In the genomic region with DNA sequence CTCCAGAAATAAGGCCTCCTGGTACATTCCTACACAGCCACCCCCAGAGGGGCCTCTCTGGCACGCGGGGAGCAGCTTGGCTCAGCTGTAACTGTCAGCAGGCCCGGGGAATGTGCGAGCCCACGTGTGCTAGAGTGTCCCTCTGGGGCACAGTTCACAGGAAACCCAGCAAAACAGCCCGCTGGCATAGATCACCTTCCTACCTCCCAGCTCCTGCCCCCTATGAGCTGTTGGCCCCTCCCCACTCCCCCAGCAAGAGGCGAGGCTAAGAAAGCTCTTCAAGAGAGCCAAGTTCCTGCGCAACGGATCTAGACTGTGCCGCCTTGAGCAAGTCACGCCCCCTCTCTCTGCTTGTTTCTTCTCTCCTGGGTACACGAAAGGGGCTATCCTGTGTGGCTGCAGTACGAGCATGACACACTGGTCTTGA, we compare ENCODE assay signal across 8 mouse cellular contexts. TPM values are rescaled to one million over a fixed set of nuclear protein-coding genes. Genes with fewer than 3 reads are reported as not detected.
DNase-seq lines count a peak whose midpoint lies in the region; ATAC-seq and TF ChIP-seq lines count a peak whose summit lies in the region.

No protein-coding gene starts in this region.

- peaks cover 42 to 79% of the 10 kb centered on the region in 2 experiments for H3K4me1 ChIP-seq in CH12.LX (ENCODE audit: control insufficient read depth in 1 of 2, insufficient read depth in 2 of 2)
- peaks cover 15% of the 10 kb centered on the region; the same call in 1 of the 2 replicates for H3K4me1 ChIP-seq in intestine, postnatal 0 days (replicated peaks; ENCODE audit: control insufficient read depth, insufficient read depth, low read length)
- H3K4me1 ChIP-seq in lung, embryonic 14.5 days (ENCODE audit: insufficient read depth), result peaks cover 13% of the 10 kb centered on the region; the same call in 1 of the 2 replicates
- H3K4me1 ChIP-seq in neural tube, embryonic 15.5 days, result peaks cover 17% of the 10 kb centered on the region

- WGBS in intestine, postnatal 0 days, result 2% methylated on average over 13 of the region's 13 CpGs
- WGBS in lung, embryonic 14.5 days, result under 1% methylated on average over 13 of the region's 13 CpGs
- under 1% methylated on average over 13 of the region's 13 CpGs for WGBS in neural tube, embryonic 15.5 days

- TF ChIP-seq RAD21 in CH12.LX (IDR thresholded peaks at IDR 0.05; ENCODE audit: low read depth, low read length), result no peak

- TF ChIP-seq CTCF in CH12.LX (conservative IDR thresholded peaks at IDR 0.05 in 1 of 2, IDR thresholded peaks at IDR 0.05 in 1 of 2; ENCODE audit: low read depth in 2 of 2, low read length in 2 of 2), result no peak
- TF ChIP-seq CTCF in intestine, postnatal 0 days (IDR thresholded peaks at IDR 0.05; ENCODE audit: low read depth), result no peak
- TF ChIP-seq CTCF in lung, embryonic 14.5 days (IDR thresholded peaks at IDR 0.05; ENCODE audit: low read depth), result no peak

- in situ Hi-C loops in CH12.LX (cut with MboI; ENCODE audit: low pct_ligation_motif_present, low pct_unique_long_range_greater_than_20kb, low sequenced_read_pairs), result loop anchor here (10.0 kb wide), 1 partner anchor 54 kb away; no protein-coding TSS in a partner anchor

- peak overlapping the region; percentile 48 to 87 (median 69) for H3K4me3 ChIP-seq in CH12.LX (replicated peaks in 1 of 3; ENCODE audit: low read depth in 2 of 3, low read length in 2 of 3, poor library complexity in 1 of 3)
- peak overlapping the region; percentile 64 for H3K4me3 ChIP-seq in intestine, postnatal 0 days (ENCODE audit: low read depth, low read length)
- peak overlapping the region; percentile 60 for H3K4me3 ChIP-seq in lung, embryonic 14.5 days (ENCODE audit: low read depth, low read length)
- peak overlapping the region; percentile 51 for H3K4me3 ChIP-seq in neural tube, embryonic 15.5 days (replicated peaks)

- peak overlapping the region; percentile 68 for H3K4me2 ChIP-seq in CH12.LX (ENCODE audit: insufficient read depth, low read depth, poor library complexity, severe bottlenecking)
- H3K4me2 ChIP-seq in intestine, postnatal 0 days (replicated peaks; ENCODE audit: low read depth), result peak overlapping the region; percentile 73
- peak overlapping the region; percentile 96 for H3K4me2 ChIP-seq in lung, embryonic 14.5 days
- peak overlapping the region; percentile 94 for H3K4me2 ChIP-seq in neural tube, embryonic 15.5 days

- H3K79me2 ChIP-seq in CH12.LX (replicated peaks; ENCODE audit: control insufficient read depth, extremely low read depth, insufficient read depth, poor library complexity, severe bottlenecking), result peaks cover 36% of the 10 kb centered on the region

- peak overlapping the region; percentile 85; the same call in 1 of the 2 replicates for H3K27ac ChIP-seq in CH12.LX (ENCODE audit: insufficient read depth, low read depth)
- H3K27ac ChIP-seq in intestine, postnatal 0 days (ENCODE audit: low read depth, low read length), result peak overlapping the region; percentile 41; the same call in 1 of the 2 replicates
- no peak overlapping the region for H3K27ac ChIP-seq in lung, embryonic 14.5 days (ENCODE audit: low read depth)
- H3K27ac ChIP-seq in neural tube, embryonic 15.5 days (replicated peaks), result no peak overlapping the region

- peaks cover 3% of the 10 kb centered on the region for H3K9me3 ChIP-seq in CH12.LX (replicated peaks; ENCODE audit: low read length)
- H3K9me3 ChIP-seq in intestine, postnatal 0 days (ENCODE audit: control insufficient read depth), result no peaks in the 10 kb centered on the region
- H3K9me3 ChIP-seq in lung, embryonic 14.5 days (ENCODE audit: low read depth, low read length), result no peaks in the 10 kb centered on the region
- H3K9me3 ChIP-seq in neural tube, embryonic 15.5 days (replicated peaks), result no peaks in the 10 kb centered on the region

- dilution Hi-C loops in CH12.LX (cut with MboI; ENCODE audit: extremely low pct_ligation_motif_present, extremely low pct_unique_long_range_greater_than_20kb, low sequenced_read_pairs), result no loop called here

- no peak for TF ChIP-seq POLR2A in CH12.LX (IDR thresholded peaks at IDR 0.05; ENCODE audit: low read depth, low read length)

- TF ChIP-seq EP300 in CH12.LX (IDR thresholded peaks at IDR 0.05; ENCODE audit: low read length), result no peak

- DNase-seq in CH12.LX (ENCODE audit: extremely low read depth), result peak; percentile 81
- DNase-seq in adrenal gland, postnatal 25 days, result peak; percentile 44
- peak; percentile 65 for DNase-seq in lung, embryonic 14.5 days
- DNase-seq in right cerebral cortex, postnatal 25 days, result no peak
- DNase-seq in layer of hippocampus, postnatal 14 days (ENCODE audit: low spot score in 2 of 2), result no peak

- H3K9ac ChIP-seq in CH12.LX (ENCODE audit: insufficient read depth, low read depth), result peak overlapping the region; percentile 72
- H3K9ac ChIP-seq in intestine, postnatal 0 days (ENCODE audit: low read depth, low read length), result peak overlapping the region; percentile 66; the same call in 1 of the 2 replicates
- no peak overlapping the region; the same call in 1 of the 2 replicates for H3K9ac ChIP-seq in lung, embryonic 14.5 days
- H3K9ac ChIP-seq in neural tube, embryonic 15.5 days (replicated peaks), result no peak overlapping the region

- ATAC-seq in granulocyte monocyte progenitor cell, adult 5-6 weeks (replicated peaks; ENCODE audit: poor library complexity, severe bottlenecking), result peak; percentile 51
- peak; percentile 72 for ATAC-seq in intestine, postnatal 0 days
- peak; percentile 51; the same call in 1 of the 2 replicates for ATAC-seq in lung, embryonic 14.5 days (ENCODE audit: insufficient read depth)
- ATAC-seq in neural tube, embryonic 15.5 days (ENCODE audit: low FRiP score), result 0 out of 2 replicates have a peak, but pooled peaks have one; percentile 39

- H3K27me3 ChIP-seq in CH12.LX (replicated peaks), result no peaks in the 10 kb centered on the region
- peaks cover 5% of the 10 kb centered on the region; the same call in 1 of the 2 replicates for H3K27me3 ChIP-seq in intestine, postnatal 0 days (replicated peaks; ENCODE audit: control insufficient read depth, insufficient read depth, low read length)
- peaks cover 41% of the 10 kb centered on the region for H3K27me3 ChIP-seq in lung, embryonic 14.5 days (ENCODE audit: insufficient read depth, low read length)
- peaks cover 48% of the 10 kb centered on the region for H3K27me3 ChIP-seq in neural tube, embryonic 15.5 days (replicated peaks)

- peaks cover 0 to 23% of the 10 kb centered on the region in 2 experiments for H3K36me3 ChIP-seq in CH12.LX (replicated peaks in 1 of 2; ENCODE audit: control insufficient read depth in 1 of 2, insufficient read depth in 1 of 2, low read length in 1 of 2)
- H3K36me3 ChIP-seq in intestine, postnatal 0 days (ENCODE audit: control insufficient read depth, insufficient read depth), result no peaks in the 10 kb centered on the region
- H3K36me3 ChIP-seq in lung, embryonic 14.5 days (ENCODE audit: insufficient read depth), result no peaks in the 10 kb centered on the region
- no peaks in the 10 kb centered on the region for H3K36me3 ChIP-seq in neural tube, embryonic 15.5 days

TF ChIP-seq in CH12.LX, 34 proteins besides CTCF, POLR2A, EP300 and RAD21 (continues in another document):
- peak; percentile 75 for TF ChIP-seq NRF1 (IDR thresholded peaks at IDR 0.05; ENCODE audit: low read depth, low read length)
- TF ChIP-seq ZKSCAN1 (IDR thresholded peaks at IDR 0.05; ENCODE audit: borderline replicate concordance, low read depth, low read length), result no peak
- TF ChIP-seq USF1 (IDR thresholded peaks at IDR 0.05; ENCODE audit: low read depth, low read length), result no peak
- TF ChIP-seq SIN3A (IDR thresholded peaks at IDR 0.05; ENCODE audit: low read length), result peak; percentile 73
- TF ChIP-seq KAT2A (IDR thresholded peaks at IDR 0.05; ENCODE audit: insufficient replicate concordance, low read length), result no peak
- no peak for TF ChIP-seq RCOR1 (conservative IDR thresholded peaks at IDR 0.05; ENCODE audit: low read depth, low read length)
- peak; percentile 57 for TF ChIP-seq ETS1 (conservative IDR thresholded peaks at IDR 0.05; ENCODE audit: low read depth, low read length)
- TF ChIP-seq CHD1 (IDR thresholded peaks at IDR 0.05; ENCODE audit: low read depth, low read length), result no peak
- TF ChIP-seq ELF1 (IDR thresholded peaks at IDR 0.05; ENCODE audit: low read depth, low read length), result no peak
- TF ChIP-seq MAX (IDR thresholded peaks at IDR 0.05; ENCODE audit: low read length), result peak; percentile 70; the same call in 1 of the 2 replicates
- no peak for TF ChIP-seq JUN (IDR thresholded peaks at IDR 0.05; ENCODE audit: insufficient read depth, low read depth, low read length)
- TF ChIP-seq BHLHE40 (IDR thresholded peaks at IDR 0.05; ENCODE audit: low read depth, low read length), result peak; percentile 83
- TF ChIP-seq GABPA (IDR thresholded peaks at IDR 0.05; ENCODE audit: insufficient replicate concordance, low read depth, low read length), result no peak
- TF ChIP-seq MAZ (IDR thresholded peaks at IDR 0.05; ENCODE audit: low read depth, low read length), result peak; percentile 30; the same call in 1 of the 2 replicates

RNA-seq across cellular contexts. Expression of gene Syne3, which starts 0.8 kb away (rescaled TPM):
- total RNA-seq in CH12.LX (2012; rRNA removed) (16.6 and 18.7 TPM in 2 replicates), CH12.LX (2014; rRNA removed) (5.3 and 5.5 TPM in 2 replicates)
- polyA plus RNA-seq in CH12.LX (2012; ENCODE audit: insufficient read length, low read depth), result 7.3 and 7.5 TPM in 2 replicates
- 8.6 and 14.8 TPM in 2 replicates for total RNA-seq in adrenal gland, postnatal 25 days (2021)
- 13.4 and 20.1 TPM in 2 replicates for total RNA-seq in granulocyte monocyte progenitor cell, adult 5-6 weeks (2014; fragmentation: Nextera tagmentation)
- total RNA-seq in granulocyte monocyte progenitor cell, adult 5-6 weeks (2017), result 20.3 and 22.4 TPM in 2 replicates
- polyA plus RNA-seq in intestine, postnatal 0 days (2015; fragmentation: Nextera tagmentation; extraction: Ambion mirVana), result 1.6 and 1.8 TPM in 2 replicates
- polyA plus RNA-seq in lung, embryonic 14.5 days (2014; fragmentation: Nextera tagmentation; extraction: Ambion mirVana), result 0.29 and 0.39 TPM in 2 replicates
- 0.28 and 0.66 TPM in 2 replicates for polyA plus RNA-seq in neural tube, embryonic 15.5 days (2015; fragmentation: Nextera tagmentation; extraction: Ambion mirVana)
- total RNA-seq in layer of hippocampus, postnatal 14 days (2021), result 1 to 10 TPM; 1.2 to 2.1 TPM

RNA-seq across cellular contexts. Expression of gene Glrx5, which starts 23.7 kb away (rescaled TPM):
- total RNA-seq in CH12.LX (2012; rRNA removed) (38.5 and 51.6 TPM in 2 replicates), CH12.LX (2014; rRNA removed) (72.8 and 79.5 TPM in 2 replicates)
- polyA plus RNA-seq in CH12.LX (2012; ENCODE audit: insufficient read length, low read depth), result 112 and 123 TPM in 2 replicates
- total RNA-seq in adrenal gland, postnatal 25 days (2021), result 183 and 235 TPM in 2 replicates
- 50.7 and 56.1 TPM in 2 replicates for total RNA-seq in granulocyte monocyte progenitor cell, adult 5-6 weeks (2014; fragmentation: Nextera tagmentation)
- 27.2 and 29.8 TPM in 2 replicates for total RNA-seq in granulocyte monocyte progenitor cell, adult 5-6 weeks (2017)
- 209 TPM in 2 replicates for polyA plus RNA-seq in intestine, postnatal 0 days (2015; fragmentation: Nextera tagmentation; extraction: Ambion mirVana)
- 177 and 186 TPM in 2 replicates for polyA plus RNA-seq in lung, embryonic 14.5 days (2014; fragmentation: Nextera tagmentation; extraction: Ambion mirVana)
- polyA plus RNA-seq in neural tube, embryonic 15.5 days (2015; fragmentation: Nextera tagmentation; extraction: Ambion mirVana), result 174 and 186 TPM in 2 replicates
- 10 to 100 TPM; 57.1 to 65.6 TPM for total RNA-seq in layer of hippocampus, postnatal 14 days (2021)

Comparison
In these comparisons a context has a peak if more than half of its experiments do, and no peak if none do; other contexts are left out.
1. DNase-seq: peak in CH12.LX (single experiment), adrenal gland, postnatal 25 days (single experiment) and lung, embryonic 14.5 days (single experiment); none in right cerebral cortex, postnatal 25 days (single experiment) and layer of hippocampus, postnatal 14 days (0 of 2).
2. H3K27ac ChIP-seq: peak in CH12.LX (single experiment) and intestine, postnatal 0 days (single experiment); none in lung, embryonic 14.5 days (single experiment) and neural tube, embryonic 15.5 days (single experiment).
3. H3K9ac ChIP-seq: peak in CH12.LX (single experiment) and intestine, postnatal 0 days (single experiment); none in lung, embryonic 14.5 days (single experiment) and neural tube, embryonic 15.5 days (single experiment).
4. Peak in every context shown above with its lines, with median percentiles within 50 percentile points of each other: H3K4me2 ChIP-seq, H3K4me3 ChIP-seq and ATAC-seq.